Mouse (Mus musculus): ENCODE measurements around the gene Ece1. TPM values are rescaled to one million over a fixed set of nuclear protein-coding genes. Genes with fewer than 3 reads are reported as not detected.

Ece1 gene
- polyA plus RNA-seq, 1 experiment from 2014 or later, result 39.0 TPM

GRCm38 (mm10) chr4:137920500-137920961, 58.5 kb downstream of the Ece1 start:
- WGBS, result 18% methylated on average over 10 of the region's 10 CpGs
- Histone ChIP-seq H3K9me3 (no peaks in the 10 kb centered on the region), H3K4me1 (peaks cover 44% of the 10 kb centered on the region), H3K27ac (peak overlapping the region; percentile 73), H3K27me3 (no peaks in the 10 kb centered on the region), H3K9ac (no peak overlapping the region), H3K4me3 (no peak overlapping the region), H3K36me3 (peaks cover 29% of the 10 kb centered on the region), H3K4me2 (peak overlapping the region; percentile 2; the same call in 1 of the 2 replicates)
- no peak for ATAC-seq (ENCODE audit: insufficient number of reproducible peaks, low FRiP score, low TSS enrichment, low read depth)

GRCm38 (mm10) chr4:137921510-137921909, 59.5 kb downstream of the Ece1 start:
- 92% methylated on average over 11 of the region's 11 CpGs for WGBS
- no peak overlapping the region for H3K9ac ChIP-seq
- no peaks in the 10 kb centered on the region for H3K9me3 ChIP-seq
- no peak for ATAC-seq (ENCODE audit: insufficient number of reproducible peaks, low FRiP score, low TSS enrichment, low read depth)
- H3K27me3 ChIP-seq, result no peaks in the 10 kb centered on the region
- peak overlapping the region; percentile 73; the same call in 1 of the 2 replicates for H3K27ac ChIP-seq
- H3K4me2 ChIP-seq, result no peak overlapping the region
- peaks cover 29% of the 10 kb centered on the region for H3K36me3 ChIP-seq
- no peak overlapping the region for H3K4me3 ChIP-seq
- peaks cover 44% of the 10 kb centered on the region for H3K4me1 ChIP-seq

GRCm38 (mm10) chr4:137923052-137923451, 61.0 kb downstream of the Ece1 start:
- Histone ChIP-seq H3K9ac (no peak overlapping the region), H3K4me1 (peaks cover 40% of the 10 kb centered on the region), H3K4me3 (no peak overlapping the region), H3K36me3 (peaks cover 40% of the 10 kb centered on the region), H3K27me3 (no peaks in the 10 kb centered on the region), H3K27ac (no peak overlapping the region), H3K4me2 (no peak overlapping the region), H3K9me3 (no peaks in the 10 kb centered on the region)
- no peak for ATAC-seq (ENCODE audit: insufficient number of reproducible peaks, low FRiP score, low TSS enrichment, low read depth)
- 83% methylated on average over 15 of the region's 15 CpGs for WGBS

GRCm38 (mm10) chr4:137925176-137925575, 63.1 kb downstream of the Ece1 start:
- Histone ChIP-seq H3K4me2 (no peak overlapping the region), H3K9ac (no peak overlapping the region), H3K36me3 (peaks cover 41% of the 10 kb centered on the region), H3K27ac (no peak overlapping the region), H3K9me3 (no peaks in the 10 kb centered on the region), H3K27me3 (no peaks in the 10 kb centered on the region), H3K4me1 (peaks cover 33% of the 10 kb centered on the region), H3K4me3 (no peak overlapping the region)
- no peak for ATAC-seq (ENCODE audit: insufficient number of reproducible peaks, low FRiP score, low TSS enrichment, low read depth)
- 68% methylated on average over 4 of the region's 4 CpGs for WGBS

GRCm38 (mm10) chr4:137926161-137926560, 64.1 kb downstream of the Ece1 start:
- Histone ChIP-seq H3K4me3 (no peak overlapping the region), H3K4me2 (no peak overlapping the region), H3K27me3 (no peaks in the 10 kb centered on the region), H3K4me1 (peaks cover 34% of the 10 kb centered on the region), H3K27ac (no peak overlapping the region), H3K36me3 (peaks cover 38% of the 10 kb centered on the region), H3K9ac (no peak overlapping the region), H3K9me3 (no peaks in the 10 kb centered on the region)
- 89% methylated on average over 14 of the region's 14 CpGs for WGBS
- no peak for ATAC-seq (ENCODE audit: insufficient number of reproducible peaks, low FRiP score, low TSS enrichment, low read depth)

DNA sequence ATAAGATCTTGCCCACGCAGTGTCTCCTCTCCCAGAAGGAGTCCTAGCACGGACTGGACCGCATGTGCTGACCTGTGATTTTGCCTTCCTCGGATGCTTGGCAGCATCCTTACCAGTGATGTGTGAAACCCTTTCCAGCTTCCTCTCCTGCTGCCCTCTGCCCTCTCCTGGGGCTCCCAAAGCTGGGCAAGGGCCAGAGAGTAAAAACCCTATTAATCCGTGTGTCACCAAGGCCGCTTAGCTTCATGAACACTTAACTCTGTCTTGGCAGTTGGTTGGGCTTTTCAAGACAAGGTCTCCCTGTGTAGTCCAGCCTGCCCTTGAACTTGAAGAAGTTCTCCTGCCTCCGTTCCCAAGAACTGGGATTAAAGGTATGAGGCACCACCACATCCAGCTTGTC, 65.1 kb downstream of the Ece1 start:
- Histone ChIP-seq H3K4me2 (no peak overlapping the region), H3K9me3 (no peaks in the 10 kb centered on the region), H3K4me1 (peaks cover 42% of the 10 kb centered on the region), H3K27ac (no peak overlapping the region), H3K9ac (no peak overlapping the region), H3K36me3 (peaks cover 31% of the 10 kb centered on the region), H3K27me3 (no peaks in the 10 kb centered on the region), H3K4me3 (no peak overlapping the region)
- 64% methylated on average over 7 of the region's 7 CpGs for WGBS
- ATAC-seq (ENCODE audit: insufficient number of reproducible peaks, low FRiP score, low TSS enrichment, low read depth), result no peak

- H3K9me3 ChIP-seq, result no peaks in the 10 kb centered on the region
- no peak overlapping the region for H3K27ac ChIP-seq
- H3K4me1 ChIP-seq, result peaks cover 50% of the 10 kb centered on the region
- no peaks in the 10 kb centered on the region for H3K27me3 ChIP-seq
- H3K9ac ChIP-seq, result no peak overlapping the region
- no peak overlapping the region for H3K4me2 ChIP-seq
- no peak for ATAC-seq (ENCODE audit: insufficient number of reproducible peaks, low FRiP score, low TSS enrichment, low read depth)
- WGBS, result 79% methylated on average over 12 of the region's 12 CpGs
- H3K4me3 ChIP-seq, result no peak overlapping the region
- H3K36me3 ChIP-seq, result peaks cover 29% of the 10 kb centered on the region
Observed at GRCm38 (mm10) chr4:137927741-137928535, 65.9 kb downstream of the Ece1 start.

DNA sequence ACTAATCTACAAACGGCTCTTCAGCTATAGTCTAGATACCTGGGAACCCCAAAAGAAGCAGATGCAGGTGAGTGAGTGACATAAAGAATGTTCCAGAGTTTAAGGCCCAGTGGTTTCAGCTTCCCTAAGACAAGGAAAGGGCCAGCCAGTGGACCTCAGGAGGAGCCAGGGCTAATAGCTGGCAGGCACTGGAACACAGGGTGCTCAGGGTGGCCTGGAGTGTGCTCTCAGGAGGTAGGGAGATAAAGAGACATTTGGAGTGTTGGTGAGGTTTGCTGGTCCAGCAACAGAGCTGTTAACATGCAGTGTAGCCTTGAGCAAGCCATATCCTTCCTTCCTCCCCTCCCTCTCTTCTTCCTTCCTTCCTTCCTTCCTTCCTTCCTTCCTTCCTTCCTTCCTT, 66.8 kb downstream of the Ece1 start:
- WGBS, result 33% methylated on average over 1 of the region's 1 CpGs
- ATAC-seq (ENCODE audit: insufficient number of reproducible peaks, low FRiP score, low TSS enrichment, low read depth), result no peak
- no peak overlapping the region for H3K4me3 ChIP-seq
- H3K36me3 ChIP-seq, result peaks cover 20% of the 10 kb centered on the region; the same call in 1 of the 2 replicates
- peaks cover 50% of the 10 kb centered on the region for H3K4me1 ChIP-seq
- H3K9me3 ChIP-seq, result no peaks in the 10 kb centered on the region
- H3K27me3 ChIP-seq, result no peaks in the 10 kb centered on the region
- H3K9ac ChIP-seq, result no peak overlapping the region
- H3K4me2 ChIP-seq, result no peak overlapping the region
- H3K27ac ChIP-seq, result no peak overlapping the region

DNA sequence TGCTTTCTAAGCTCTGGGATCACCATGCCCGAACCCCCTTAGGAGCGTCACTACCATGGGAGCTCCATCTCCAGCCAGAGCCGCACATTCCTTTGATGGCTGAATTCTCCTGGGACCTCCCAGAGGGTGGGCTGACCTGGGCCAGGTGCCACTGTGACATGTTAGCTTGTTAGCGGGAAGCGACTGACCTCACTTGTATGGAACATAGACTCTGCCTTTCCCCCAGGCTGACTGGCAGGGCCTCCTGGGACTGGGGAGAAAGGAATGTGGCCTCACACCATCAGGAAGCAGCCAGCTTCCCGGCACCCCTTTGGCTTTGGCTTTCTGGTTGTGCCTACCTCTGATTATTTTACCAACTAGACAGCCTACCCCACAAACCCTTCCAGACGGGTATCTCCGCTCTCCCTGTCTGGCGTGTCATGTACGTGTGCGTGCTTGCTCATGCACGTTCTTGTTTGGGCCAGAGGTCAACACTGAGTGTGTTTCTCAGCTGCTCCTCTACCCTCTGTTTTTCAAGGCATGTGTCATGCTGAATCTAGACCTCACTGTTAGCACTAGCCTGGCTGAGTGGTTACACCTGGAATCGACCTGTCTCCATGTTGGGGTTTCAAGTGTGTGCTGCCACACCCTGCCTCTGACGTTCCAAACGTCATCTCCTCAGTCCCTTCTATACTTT, 67.4 kb downstream of the Ece1 start:
- Histone ChIP-seq H3K27me3 (no peaks in the 10 kb centered on the region), H3K4me1 (peaks cover 50% of the 10 kb centered on the region), H3K27ac (peak overlapping the region; percentile 85), H3K4me3 (no peak overlapping the region), H3K36me3 (peaks cover 21% of the 10 kb centered on the region), H3K4me2 (no peak overlapping the region), H3K9ac (no peak overlapping the region), H3K9me3 (no peaks in the 10 kb centered on the region)
- ATAC-seq (ENCODE audit: insufficient number of reproducible peaks, low FRiP score, low TSS enrichment, low read depth), result no peak
- WGBS, result 60% methylated on average over 15 of the region's 15 CpGs

DNA sequence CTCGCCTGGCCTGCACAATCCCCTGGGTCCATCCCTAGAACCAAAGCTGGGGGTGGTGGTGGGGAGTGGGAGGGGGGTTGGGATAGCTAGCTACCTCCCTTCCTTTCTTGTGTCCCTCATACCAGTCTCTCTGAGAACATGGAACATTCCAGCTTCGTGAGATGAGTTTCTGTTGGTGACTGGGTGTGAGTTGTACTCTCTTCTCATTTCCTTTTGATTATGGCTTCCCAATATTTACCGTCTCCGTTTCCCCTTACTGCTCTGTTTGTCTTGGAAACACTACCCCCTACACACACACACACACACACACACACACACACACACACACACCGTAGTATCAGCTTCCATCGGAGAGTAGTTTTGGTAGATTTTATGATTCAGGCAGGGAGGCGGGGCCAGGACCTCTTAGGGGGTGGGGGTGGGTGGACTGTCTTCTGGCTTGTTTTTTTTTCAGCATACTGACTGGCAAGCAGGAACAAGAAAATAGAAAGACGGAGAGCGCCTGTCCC, 68.5 kb downstream of the Ece1 start:
- peak; percentile 25; the same call in 1 of the 2 replicates for ATAC-seq (ENCODE audit: insufficient number of reproducible peaks, low FRiP score, low TSS enrichment, low read depth)
- no peak overlapping the region for H3K9ac ChIP-seq
- peaks cover 47% of the 10 kb centered on the region for H3K4me1 ChIP-seq
- no peaks in the 10 kb centered on the region for H3K27me3 ChIP-seq
- H3K9me3 ChIP-seq, result no peaks in the 10 kb centered on the region
- 6% methylated on average over 9 of the region's 9 CpGs for WGBS
- H3K36me3 ChIP-seq, result peaks cover 32% of the 10 kb centered on the region
- H3K4me3 ChIP-seq, result no peak overlapping the region
- H3K4me2 ChIP-seq, result peak overlapping the region; percentile 27
- H3K27ac ChIP-seq, result peak overlapping the region; percentile 85

GRCm38 (mm10) chr4:137931009-137931757, 69.1 kb downstream of the Ece1 start:
- H3K4me3 ChIP-seq, result no peak overlapping the region
- peaks cover 47% of the 10 kb centered on the region for H3K4me1 ChIP-seq
- 13% methylated on average over 18 of the region's 18 CpGs for WGBS
- H3K27me3 ChIP-seq, result no peaks in the 10 kb centered on the region
- H3K9me3 ChIP-seq, result no peaks in the 10 kb centered on the region
- no peak overlapping the region for H3K9ac ChIP-seq
- H3K36me3 ChIP-seq, result peaks cover 36% of the 10 kb centered on the region
- no peak for ATAC-seq (ENCODE audit: insufficient number of reproducible peaks, low FRiP score, low TSS enrichment, low read depth)
- peak overlapping the region; percentile 85 for H3K27ac ChIP-seq
- H3K4me2 ChIP-seq, result peak overlapping the region; percentile 27
